Comparison of ENCODE assay signal across 11 mouse cellular contexts in genomic region chr10:117860958-117861357, GRCm38 (mm10). TPM values are rescaled to one million over a fixed set of nuclear protein-coding genes. Genes with fewer than 3 reads are reported as not detected.
DNase-seq lines count a peak whose midpoint lies in the region; ATAC-seq and TF ChIP-seq lines count a peak whose summit lies in the region.
"Had no signal": no experiment of that assay in that cellular context is flagged by ENCODE, and none has a peak within 500 bp of the region (broad histone marks: within the 10 kb centered on the region; RNA-seq: fewer than 3 reads in every experiment).

No protein-coding gene starts in this region.

- ATAC-seq in liver, postnatal 0 days: peak; percentile 78
- no peak for ATAC-seq in hindbrain, embryonic 11.5 days (ENCODE audit: low FRiP score)
- ATAC-seq: intestine, postnatal 0 days had no signal

- H3K4me2 ChIP-seq in liver, postnatal 0 days (ENCODE audit: low read depth, low read length): peak overlapping the region; percentile 26
- H3K4me2 ChIP-seq in hindbrain, embryonic 11.5 days (replicated peaks; ENCODE audit: low read depth, low read length): no peak overlapping the region
- H3K4me2 ChIP-seq: midbrain, embryonic 11.5 days had no signal

- no peaks in the 10 kb centered on the region for H3K9me3 ChIP-seq in liver, postnatal 0 days (ENCODE audit: low read length)
- no peaks in the 10 kb centered on the region for H3K9me3 ChIP-seq in hindbrain, embryonic 11.5 days (ENCODE audit: control insufficient read depth, low read length)

- H3K9ac ChIP-seq in liver, postnatal 0 days (replicated peaks): no peak overlapping the region
- H3K9ac ChIP-seq in hindbrain, embryonic 11.5 days (ENCODE audit: low read depth, low read length): no peak overlapping the region

- H3K4me3 ChIP-seq in liver, postnatal 0 days (ENCODE audit: low read depth, low read length): no peak overlapping the region
- H3K4me3 ChIP-seq in hindbrain, embryonic 11.5 days (ENCODE audit: low read depth, low read length): no peak overlapping the region
- H3K4me3 ChIP-seq: erythroblast, embryonic 14.5 days had no signal

- 36% methylated on average over 16 of the region's 16 CpGs for WGBS in liver, postnatal 0 days (ENCODE audit: insufficient replicate concordance)
- 77% methylated on average over 16 of the region's 16 CpGs for WGBS in hindbrain, embryonic 11.5 days

- TF ChIP-seq EP300 in liver, postnatal 0 days (IDR thresholded peaks at IDR 0.05; ENCODE audit: low read depth): no peak

- H3K27me3 ChIP-seq in liver, postnatal 0 days (ENCODE audit: insufficient read depth, low read length): no peaks in the 10 kb centered on the region
- H3K27me3 ChIP-seq in hindbrain, embryonic 11.5 days (ENCODE audit: control insufficient read depth, insufficient read depth, low read length): no peaks in the 10 kb centered on the region

- H3K4me1 ChIP-seq in liver, postnatal 0 days (ENCODE audit: insufficient read depth): 0 out of 2 replicates have a peak, but pooled peaks cover 2% of the 10 kb centered on the region
- no peaks in the 10 kb centered on the region for H3K4me1 ChIP-seq in hindbrain, embryonic 11.5 days (replicated peaks; ENCODE audit: control insufficient read depth, insufficient read depth, low read length)

- TF ChIP-seq CTCF in liver, postnatal 0 days (IDR thresholded peaks at IDR 0.05; ENCODE audit: low read depth): no peak

- H3K27ac ChIP-seq in liver, postnatal 0 days (ENCODE audit: low read depth): peak overlapping the region; percentile 70
- no peak overlapping the region for H3K27ac ChIP-seq in hindbrain, embryonic 11.5 days (ENCODE audit: low read depth, low read length)

- peak; percentile 81 for DNase-seq in CD4-positive, CD25-positive, alpha-beta regulatory T cell, adult 2 months (ENCODE audit: low read depth, low spot score)
- DNase-seq in ZHBTc4 (ENCODE audit: low read depth, low spot score): peak; percentile 41
- peak; percentile 64 for DNase-seq in liver, postnatal 0 days
- peak; percentile 19 for DNase-seq in skeletal muscle tissue, adult 2 months (ENCODE audit: low read depth, low spot score)
- DNase-seq in retina, postnatal 1 day: no peak
- DNase-seq in right cerebral cortex, postnatal 4 days: no peak
- DNase-seq in hindbrain, embryonic 11.5 days (ENCODE audit: low spot score): no peak
- DNase-seq in left cerebral cortex, adult 11 months (ENCODE audit: low spot score): no peak

- H3K36me3 ChIP-seq in liver, postnatal 0 days (replicated peaks; ENCODE audit: insufficient read depth, low read length): no peaks in the 10 kb centered on the region
- H3K36me3 ChIP-seq in hindbrain, embryonic 11.5 days (ENCODE audit: control insufficient read depth, insufficient read depth, low read length): no peaks in the 10 kb centered on the region

RNA-seq across cellular contexts. Expression of gene Rap1b, which starts 15.1 kb away (rescaled TPM):
- polyA plus RNA-seq in liver, postnatal 0 days (2015; fragmentation: Nextera tagmentation; extraction: Ambion mirVana): 103 and 105 TPM in 2 replicates
- 176 and 181 TPM in 2 replicates for polyA plus RNA-seq in hindbrain, embryonic 11.5 days (2014; fragmentation: Nextera tagmentation; extraction: Ambion mirVana)

Comparison
In these comparisons a context has a peak if more than half of its experiments do, and no peak if none do; other contexts are left out.
1. DNase-seq: peak in CD4-positive, CD25-positive, alpha-beta regulatory T cell, adult 2 months (single experiment), ZHBTc4 (single experiment), liver, postnatal 0 days (single experiment) and skeletal muscle tissue, adult 2 months (single experiment); none in retina, postnatal 1 day (single experiment), right cerebral cortex, postnatal 4 days (single experiment), hindbrain, embryonic 11.5 days (single experiment) and left cerebral cortex, adult 11 months (single experiment).